Mouse (Mus musculus): Measurements from ENCODE around the gene Adamts15.

- TF ChIP-seq EP300 (IDR thresholded peaks at IDR 0.05; ENCODE audit: low read depth) (no peak), CTCF (IDR thresholded peaks at IDR 0.05; ENCODE audit: low read depth) (no peak)
Observed at GRCm38 (mm10) chr9:30895618-30896017, 26.6 kb downstream of the Adamts15 start.
